Mouse (Mus musculus): Measurements from ENCODE around the gene Plcxd2. TPM values are rescaled to one million over a fixed set of nuclear protein-coding genes. Genes with fewer than 3 reads are reported as not detected.

Gene Plcxd2
- polyA plus RNA-seq, 1 experiment: 11.4 TPM

DNA sequence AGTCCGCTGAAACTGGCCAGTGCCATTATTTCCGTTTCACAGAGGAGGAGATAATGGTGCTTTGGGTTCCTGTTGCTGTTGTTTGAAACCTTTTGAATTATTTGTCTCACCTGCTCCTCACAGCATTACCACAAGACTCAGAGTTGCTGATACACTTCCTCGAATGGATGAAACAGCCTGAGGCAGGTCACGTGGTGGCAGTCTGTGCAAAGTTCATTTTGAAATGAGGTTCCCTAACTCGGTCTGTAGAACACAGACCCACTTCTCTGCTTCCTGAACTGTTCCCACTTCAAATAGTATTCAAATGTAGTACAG, 845 bp upstream of the Plcxd2 start:
- no peak for DNase-seq (ENCODE audit: low read depth)
- no peak for TF ChIP-seq CTCF (IDR thresholded peaks at IDR 0.05; ENCODE audit: borderline replicate concordance, extremely low read depth, insufficient read depth, insufficient read length)
- TF ChIP-seq POLR2A (IDR thresholded peaks at IDR 0.05; ENCODE audit: borderline replicate concordance, extremely low read depth, insufficient read depth, insufficient read length, poor library complexity, severe bottlenecking): no peak

DNA sequence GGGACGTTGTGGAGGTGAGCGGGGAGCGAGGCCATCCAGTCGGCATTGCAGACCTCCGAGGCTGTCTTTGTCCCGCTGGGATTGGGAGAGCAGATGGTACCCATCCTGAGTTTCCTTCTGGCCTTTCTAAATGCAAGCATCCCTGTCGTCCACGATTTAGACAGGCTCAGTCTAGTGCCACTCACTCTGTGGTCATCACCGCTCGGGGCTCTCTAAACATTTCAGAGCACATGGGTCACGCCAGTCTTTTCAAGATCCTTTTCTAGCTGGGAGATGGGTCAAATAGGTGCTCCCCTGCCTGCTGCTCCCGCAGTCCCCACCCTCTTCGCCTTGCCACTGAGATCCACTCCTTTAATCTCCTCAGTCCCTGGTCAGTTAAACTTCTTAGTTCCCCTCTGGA, 301 bp downstream of the Plcxd2 start:
- DNase-seq (ENCODE audit: low read depth): peak; percentile 53
- no peak for TF ChIP-seq CTCF (IDR thresholded peaks at IDR 0.05; ENCODE audit: borderline replicate concordance, extremely low read depth, insufficient read depth, insufficient read length)
- no peak for TF ChIP-seq POLR2A (IDR thresholded peaks at IDR 0.05; ENCODE audit: borderline replicate concordance, extremely low read depth, insufficient read depth, insufficient read length, poor library complexity, severe bottlenecking)

DNA sequence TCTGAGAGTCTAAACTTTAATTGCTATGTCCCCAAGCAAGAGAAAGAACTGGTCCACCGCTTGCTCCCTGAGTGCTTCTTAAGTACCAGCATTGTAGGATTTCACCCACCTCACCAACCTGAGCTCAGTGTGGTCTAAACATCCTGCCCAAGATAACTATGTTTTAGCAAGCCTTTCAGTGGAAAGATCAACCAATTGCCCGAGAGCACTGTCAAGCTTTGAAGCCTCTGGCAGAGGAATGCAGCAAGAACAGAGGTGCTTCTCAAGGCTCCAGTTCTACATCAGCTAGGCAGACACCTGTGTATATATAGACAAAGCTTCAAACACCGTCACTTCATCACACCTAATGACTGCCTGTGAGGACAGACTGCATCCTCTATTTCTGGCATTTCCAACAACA, 1.3 kb downstream of the Plcxd2 start:
- TF ChIP-seq POLR2A (IDR thresholded peaks at IDR 0.05; ENCODE audit: borderline replicate concordance, extremely low read depth, insufficient read depth, insufficient read length, poor library complexity, severe bottlenecking): no peak
- TF ChIP-seq CTCF (IDR thresholded peaks at IDR 0.05; ENCODE audit: borderline replicate concordance, extremely low read depth, insufficient read depth, insufficient read length): no peak
- DNase-seq (ENCODE audit: low read depth): peak; percentile 20

DNA sequence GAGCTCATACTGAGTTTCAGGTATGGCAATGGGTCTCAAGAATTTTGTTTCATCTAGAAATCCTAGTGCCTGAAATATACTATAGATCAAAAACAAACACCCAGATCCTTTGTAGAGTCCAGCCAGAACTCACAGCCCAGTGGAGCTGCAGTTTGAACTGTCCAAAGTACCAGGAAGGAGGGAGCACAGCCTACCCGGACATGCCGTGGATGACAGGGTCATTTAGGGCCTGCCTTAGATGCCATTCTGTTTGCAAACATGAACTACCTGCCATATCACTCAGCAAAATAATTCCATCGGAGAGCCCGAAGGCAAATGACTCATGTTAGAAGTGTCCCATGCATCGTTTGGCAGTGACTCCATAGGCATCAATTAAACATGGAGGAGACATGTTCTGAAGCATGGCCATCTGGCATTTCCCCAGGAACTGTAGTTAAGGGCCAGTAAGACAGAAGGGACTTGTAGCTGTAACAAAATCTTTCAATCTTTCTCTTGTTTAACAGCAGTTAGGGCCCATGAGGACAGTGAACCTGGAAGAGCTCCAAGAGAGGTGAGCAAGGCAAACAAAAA, 1.9 kb downstream of the Plcxd2 start:
- peak; percentile 84 for DNase-seq (ENCODE audit: low read depth)
- TF ChIP-seq CTCF (IDR thresholded peaks at IDR 0.05; ENCODE audit: borderline replicate concordance, extremely low read depth, insufficient read depth, insufficient read length) (no peak), POLR2A (IDR thresholded peaks at IDR 0.05; ENCODE audit: borderline replicate concordance, extremely low read depth, insufficient read depth, insufficient read length, poor library complexity, severe bottlenecking) (no peak)

DNA sequence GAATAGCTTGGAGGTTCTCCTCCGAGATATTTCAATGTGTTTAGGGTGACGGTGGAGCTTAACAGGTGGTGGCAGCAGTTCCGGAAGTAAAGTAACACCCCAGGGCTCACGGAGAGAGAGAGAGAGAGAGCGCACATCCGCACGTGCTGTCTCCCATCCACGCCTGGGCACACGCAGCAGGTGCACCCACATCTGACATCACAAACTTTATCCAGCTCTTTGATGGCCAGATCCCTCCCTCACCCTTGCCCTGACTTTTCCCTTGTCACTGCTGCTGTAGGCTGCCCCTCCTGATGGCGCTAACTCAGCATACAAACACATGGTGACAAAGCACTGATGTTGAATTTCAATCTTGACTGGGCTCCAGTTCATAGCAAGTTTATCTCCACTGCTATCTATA, 3.8 kb downstream of the Plcxd2 start:
- no peak for DNase-seq (ENCODE audit: low read depth)
- no peak for TF ChIP-seq CTCF (IDR thresholded peaks at IDR 0.05; ENCODE audit: borderline replicate concordance, extremely low read depth, insufficient read depth, insufficient read length)
- no peak for TF ChIP-seq POLR2A (IDR thresholded peaks at IDR 0.05; ENCODE audit: borderline replicate concordance, extremely low read depth, insufficient read depth, insufficient read length, poor library complexity, severe bottlenecking)

DNA sequence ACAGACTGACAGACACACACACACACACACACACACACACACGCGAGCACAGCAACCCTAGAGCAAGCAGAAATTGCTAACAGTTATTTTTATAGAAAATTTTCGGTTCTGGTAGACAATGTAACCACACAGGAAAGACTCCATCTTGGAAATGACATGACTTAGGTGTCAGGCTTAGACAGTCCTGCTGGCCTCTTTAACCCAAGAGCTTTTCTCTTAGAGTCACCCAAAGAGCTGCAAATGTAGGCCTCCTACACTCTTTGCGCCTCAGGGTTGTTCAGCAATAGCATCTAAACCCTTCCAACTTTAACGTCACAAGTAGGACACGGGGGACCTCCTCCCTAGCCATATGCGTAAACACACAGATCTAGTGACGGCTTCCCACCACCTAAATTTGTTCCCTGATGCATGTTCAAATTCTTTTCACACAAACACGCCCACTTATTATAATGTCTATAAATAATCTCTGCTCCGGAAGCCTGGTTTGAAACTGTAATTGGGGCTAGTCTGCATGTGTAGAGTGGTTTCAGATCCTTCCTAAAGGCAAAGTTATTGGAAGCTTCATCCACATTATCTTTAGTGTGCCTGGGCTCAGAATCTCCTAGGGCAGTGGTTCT, 8.4 kb downstream of the Plcxd2 start:
- DNase-seq (ENCODE audit: low read depth): peak; percentile 15
- no peak for TF ChIP-seq POLR2A (IDR thresholded peaks at IDR 0.05; ENCODE audit: borderline replicate concordance, extremely low read depth, insufficient read depth, insufficient read length, poor library complexity, severe bottlenecking)
- TF ChIP-seq CTCF (IDR thresholded peaks at IDR 0.05; ENCODE audit: borderline replicate concordance, extremely low read depth, insufficient read depth, insufficient read length): no peak

DNA sequence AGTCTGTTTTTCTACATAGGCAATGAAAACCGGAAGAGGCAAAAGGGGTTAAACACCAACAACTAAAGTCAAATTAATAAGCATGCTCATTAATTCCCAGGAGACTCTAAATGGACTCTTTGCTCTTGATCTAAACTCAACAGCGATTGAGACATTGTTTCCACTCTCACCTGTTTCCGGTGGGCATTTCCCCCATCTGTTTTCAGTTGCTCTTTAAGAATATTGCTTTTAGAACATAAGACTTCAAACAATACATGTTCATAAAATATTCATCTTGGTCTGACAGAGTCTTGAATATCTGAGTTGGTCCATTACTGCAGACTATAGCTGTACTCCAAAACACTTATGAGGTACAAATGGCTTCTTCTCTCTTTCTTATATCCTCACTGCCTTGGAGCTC, 9.0 kb downstream of the Plcxd2 start:
- no peak for TF ChIP-seq CTCF (IDR thresholded peaks at IDR 0.05; ENCODE audit: borderline replicate concordance, extremely low read depth, insufficient read depth, insufficient read length)
- no peak for TF ChIP-seq POLR2A (IDR thresholded peaks at IDR 0.05; ENCODE audit: borderline replicate concordance, extremely low read depth, insufficient read depth, insufficient read length, poor library complexity, severe bottlenecking)
- DNase-seq (ENCODE audit: low read depth): no peak

DNA sequence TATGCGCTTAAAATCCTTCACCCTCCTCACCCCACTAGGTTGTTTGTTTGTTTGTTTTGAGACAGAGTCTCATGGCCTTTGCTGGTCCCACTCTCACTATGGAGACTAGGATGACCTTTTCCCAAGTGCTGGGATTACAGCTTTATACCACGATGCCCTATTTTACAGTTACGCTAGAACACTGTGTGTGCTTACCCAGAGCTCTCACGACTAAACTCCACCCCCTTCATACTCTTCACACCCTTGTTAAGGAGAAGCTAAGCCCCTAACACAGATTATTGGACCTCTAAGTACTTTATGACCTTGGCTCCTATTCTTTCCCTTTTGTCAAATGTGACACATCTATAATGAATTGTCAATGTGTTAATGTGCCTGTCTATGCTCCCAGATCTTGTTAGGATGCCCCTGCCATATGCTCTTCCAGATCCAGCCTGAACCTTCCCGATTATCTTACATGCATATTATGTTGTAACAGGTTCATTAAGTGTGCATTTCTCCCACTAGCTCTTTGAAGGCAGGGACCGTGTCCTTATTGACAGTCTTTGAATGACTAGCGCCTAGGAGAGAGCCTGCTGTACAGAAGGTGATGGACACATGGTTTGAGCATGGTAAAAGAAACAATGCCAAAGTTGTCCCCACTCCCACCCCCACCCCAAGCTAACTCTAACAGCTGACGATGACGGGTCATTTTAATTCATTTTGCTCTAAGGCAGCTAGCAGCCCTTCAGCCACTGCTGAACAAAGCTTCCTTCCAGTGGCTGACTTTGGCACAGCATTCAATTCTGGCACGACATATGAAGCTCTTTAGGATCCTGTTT, 10.4 kb downstream of the Plcxd2 start:
- peak; percentile 91 for DNase-seq (ENCODE audit: low read depth)
- TF ChIP-seq POLR2A (IDR thresholded peaks at IDR 0.05; ENCODE audit: borderline replicate concordance, extremely low read depth, insufficient read depth, insufficient read length, poor library complexity, severe bottlenecking) (no peak), CTCF (IDR thresholded peaks at IDR 0.05; ENCODE audit: borderline replicate concordance, extremely low read depth, insufficient read depth, insufficient read length) (peak; percentile 17; the same call in 1 of the 2 replicates)

DNA sequence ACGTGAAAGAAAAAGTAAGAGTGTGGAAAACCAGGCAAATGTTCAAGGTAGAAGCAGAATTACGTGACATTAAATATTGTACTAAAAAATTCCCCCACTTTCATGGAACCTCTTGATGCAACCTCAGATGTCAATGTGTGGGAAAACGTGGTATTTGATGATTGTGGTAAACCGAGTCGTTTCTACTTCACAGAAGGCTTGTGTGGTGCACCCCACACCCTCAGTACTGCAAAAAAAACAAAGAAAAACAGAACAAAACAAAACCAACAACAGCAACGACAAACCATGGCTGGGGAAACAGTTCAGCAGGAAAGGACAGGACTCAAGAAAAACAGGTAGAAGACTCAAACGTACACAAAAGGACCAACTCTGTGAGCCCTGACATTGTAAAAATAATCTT, 11.8 kb downstream of the Plcxd2 start:
- TF ChIP-seq CTCF (IDR thresholded peaks at IDR 0.05; ENCODE audit: borderline replicate concordance, extremely low read depth, insufficient read depth, insufficient read length) (no peak), POLR2A (IDR thresholded peaks at IDR 0.05; ENCODE audit: borderline replicate concordance, extremely low read depth, insufficient read depth, insufficient read length, poor library complexity, severe bottlenecking) (no peak)
- DNase-seq (ENCODE audit: low read depth): no peak

DNA sequence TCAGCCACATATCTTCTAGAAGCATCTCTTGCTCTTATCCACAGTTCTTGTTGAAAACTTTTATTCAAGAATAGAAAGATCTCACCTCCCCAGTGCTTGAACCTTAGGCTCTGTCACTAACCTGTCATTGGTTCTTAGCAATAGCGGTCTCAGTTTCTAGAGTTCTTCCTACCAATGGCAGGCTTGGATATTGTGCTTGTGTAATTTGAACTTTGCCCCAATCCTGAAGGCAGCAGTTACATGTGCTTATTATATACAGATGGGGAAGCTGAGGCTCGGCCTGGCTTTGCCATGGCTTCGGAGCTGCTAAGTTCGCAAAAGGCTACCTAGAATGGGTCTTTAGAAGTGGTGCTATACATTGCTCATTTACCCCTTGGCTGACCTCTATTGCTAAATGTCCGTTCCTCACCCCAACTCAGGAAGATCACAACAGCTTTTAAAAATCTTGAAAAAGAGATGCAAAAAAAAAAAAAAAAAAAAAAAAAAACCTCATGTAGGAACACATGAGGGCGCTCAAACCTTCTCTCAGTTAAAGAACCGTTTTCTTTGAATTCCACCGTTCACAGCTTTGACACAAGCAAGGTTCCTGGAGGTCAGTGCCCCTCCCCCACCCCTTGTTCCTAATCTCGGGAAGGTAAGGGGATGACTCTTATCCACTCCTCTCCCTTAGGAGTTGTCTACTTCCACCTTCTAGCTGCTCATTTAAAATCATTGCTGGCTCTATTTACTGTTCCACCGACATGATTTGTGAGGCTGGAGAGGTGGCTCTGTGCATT, 18.9 kb downstream of the Plcxd2 start:
- peak; percentile 57 for DNase-seq (ENCODE audit: low read depth)
- TF ChIP-seq POLR2A (IDR thresholded peaks at IDR 0.05; ENCODE audit: borderline replicate concordance, extremely low read depth, insufficient read depth, insufficient read length, poor library complexity, severe bottlenecking): no peak

DNA sequence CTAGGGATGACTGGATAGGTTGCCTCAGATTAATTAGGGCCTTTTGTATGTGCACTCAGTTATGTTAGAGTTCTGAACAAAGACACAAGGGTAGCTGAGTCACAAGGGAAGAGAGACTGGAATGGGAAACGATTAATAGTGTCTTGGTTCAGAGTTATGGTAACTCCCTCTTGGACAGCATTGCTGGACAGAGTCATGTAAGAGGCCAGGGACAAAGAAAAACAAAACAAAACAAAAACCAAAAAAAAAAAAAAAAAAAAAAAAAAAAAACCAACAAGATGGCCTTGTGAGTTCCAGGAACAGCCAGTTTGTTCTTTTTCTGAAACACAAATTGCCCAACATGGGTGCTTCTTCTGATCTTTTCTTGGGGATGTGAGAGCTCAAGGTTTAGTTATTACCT, 23.8 kb downstream of the Plcxd2 start:
- no peak for TF ChIP-seq CTCF (IDR thresholded peaks at IDR 0.05; ENCODE audit: borderline replicate concordance, extremely low read depth, insufficient read depth, insufficient read length)
- TF ChIP-seq POLR2A (IDR thresholded peaks at IDR 0.05; ENCODE audit: borderline replicate concordance, extremely low read depth, insufficient read depth, insufficient read length, poor library complexity, severe bottlenecking): no peak
- DNase-seq (ENCODE audit: low read depth): no peak

Measured in brain, embryonic 14.5 days (tissue).